ENCODE assay signal across 21 mouse cellular contexts in genomic region chr9:69224841-69225240, GRCm38 (mm10).
DNase-seq lines count a peak whose midpoint lies in the region; ATAC-seq lines count a peak whose summit lies in the region.
"Had no signal": no experiment of that assay in that cellular context is flagged by ENCODE, and none has a peak within 500 bp of the region (broad histone marks: within the 10 kb centered on the region; RNA-seq: fewer than 3 reads in every experiment).

No protein-coding gene starts in this region.

- no peaks in the 10 kb centered on the region for H3K36me3 ChIP-seq in limb, embryonic 11.5 days (ENCODE audit: control insufficient read depth, insufficient read depth, low read length)
- H3K36me3 ChIP-seq in midbrain, embryonic 15.5 days (replicated peaks): no peaks in the 10 kb centered on the region
- H3K36me3 ChIP-seq in midbrain, embryonic 14.5 days (ENCODE audit: control insufficient read depth, insufficient read depth, low read length): no peaks in the 10 kb centered on the region
- H3K36me3 ChIP-seq: embryonic facial prominence, embryonic 10.5 days; embryonic facial prominence, embryonic 12.5 days; forebrain, embryonic 15.5 days had no signal

- H3K4me2 ChIP-seq in limb, embryonic 11.5 days (ENCODE audit: low read depth, severe bottlenecking): no peak overlapping the region
- no peak overlapping the region for H3K4me2 ChIP-seq in midbrain, embryonic 15.5 days
- no peak overlapping the region for H3K4me2 ChIP-seq in midbrain, embryonic 14.5 days (ENCODE audit: low read length)
- H3K4me2 ChIP-seq: embryonic facial prominence, embryonic 12.5 days; forebrain, embryonic 13.5 days; forebrain, embryonic 15.5 days had no signal

- H3K27ac ChIP-seq in limb, embryonic 11.5 days (replicated peaks; ENCODE audit: low read depth, low read length): no peak overlapping the region
- no peak overlapping the region for H3K27ac ChIP-seq in midbrain, embryonic 15.5 days
- no peak overlapping the region for H3K27ac ChIP-seq in midbrain, embryonic 14.5 days (replicated peaks; ENCODE audit: low read depth, low read length)
- H3K27ac ChIP-seq: embryonic facial prominence, embryonic 10.5 days; embryonic facial prominence, embryonic 12.5 days; forebrain, embryonic 13.5 days; forebrain, embryonic 15.5 days had no signal

- ATAC-seq in limb, embryonic 11.5 days (ENCODE audit: insufficient number of reproducible peaks, low FRiP score, low TSS enrichment, low read depth): no peak
- no peak for ATAC-seq in midbrain, embryonic 15.5 days (replicated peaks)
- no peak for ATAC-seq in midbrain, embryonic 14.5 days (ENCODE audit: low FRiP score, low TSS enrichment)
- ATAC-seq: forebrain, embryonic 13.5 days; forebrain, embryonic 15.5 days; forebrain, postnatal 0 days had no signal

- no peak overlapping the region for H3K9ac ChIP-seq in limb, embryonic 11.5 days (ENCODE audit: low read length)
- no peak overlapping the region for H3K9ac ChIP-seq in midbrain, embryonic 15.5 days
- no peak overlapping the region for H3K9ac ChIP-seq in midbrain, embryonic 14.5 days (replicated peaks; ENCODE audit: low read length)
- H3K9ac ChIP-seq: embryonic facial prominence, embryonic 12.5 days; forebrain, embryonic 13.5 days; forebrain, embryonic 15.5 days; forebrain, postnatal 0 days had no signal

- H3K4me3 ChIP-seq in limb, embryonic 11.5 days (ENCODE audit: low read depth, low read length): no peak overlapping the region
- no peak overlapping the region for H3K4me3 ChIP-seq in midbrain, embryonic 15.5 days
- no peak overlapping the region for H3K4me3 ChIP-seq in midbrain, embryonic 14.5 days (replicated peaks; ENCODE audit: low read depth, low read length)
- H3K4me3 ChIP-seq: embryonic facial prominence, embryonic 10.5 days; embryonic facial prominence, embryonic 12.5 days; forebrain, embryonic 13.5 days; forebrain, embryonic 15.5 days had no signal

- no peaks in the 10 kb centered on the region for H3K9me3 ChIP-seq in limb, embryonic 11.5 days (ENCODE audit: control insufficient read depth, low read length)
- H3K9me3 ChIP-seq in midbrain, embryonic 15.5 days: no peaks in the 10 kb centered on the region
- H3K9me3 ChIP-seq in midbrain, embryonic 14.5 days (ENCODE audit: control insufficient read depth, low read length): no peaks in the 10 kb centered on the region
- H3K9me3 ChIP-seq: embryonic facial prominence, embryonic 10.5 days; embryonic facial prominence, embryonic 12.5 days; forebrain, embryonic 13.5 days; forebrain, embryonic 15.5 days had no signal

- peaks cover 24% of the 10 kb centered on the region for H3K4me1 ChIP-seq in limb, embryonic 11.5 days (ENCODE audit: control insufficient read depth, insufficient read depth, low read length)
- no peaks in the 10 kb centered on the region for H3K4me1 ChIP-seq in midbrain, embryonic 15.5 days
- H3K4me1 ChIP-seq in midbrain, embryonic 14.5 days (ENCODE audit: control insufficient read depth, insufficient read depth, low read length): no peaks in the 10 kb centered on the region
- H3K4me1 ChIP-seq: forebrain, embryonic 15.5 days had no signal

- DNase-seq in embryo, embryonic 11.5 days (ENCODE audit: low read depth, low spot score): peak; percentile 19
- no peak for DNase-seq in embryo, embryonic 11 days
- peak; percentile 72 for DNase-seq in hindlimb bud, embryonic 11.5 days (ENCODE audit: extremely low spot score, low read depth, low spot score)
- DNase-seq in limb, embryonic 11.5 days (ENCODE audit: low spot score): peak; percentile 53
- peak; percentile 43 for DNase-seq in mesoderm, embryonic 11.5 days (ENCODE audit: low read depth, low spot score)
- no peak for DNase-seq in midbrain, embryonic 14.5 days
- DNase-seq in cerebellum, postnatal 10 days: no peak
- DNase-seq: adrenal gland, adult 2 months; adrenal gland, postnatal 10 days; adrenal gland, postnatal 25 days; cerebellum, adult 11 months; cerebellum, adult 18-20 months; cerebellum, adult 8-10 months; cerebellum, adult 9-11 months; cerebellum, postnatal 25 days; forebrain, postnatal 0 days had no signal

- H3K27me3 ChIP-seq in limb, embryonic 11.5 days (ENCODE audit: control insufficient read depth, insufficient read depth, low read length): no peaks in the 10 kb centered on the region
- H3K27me3 ChIP-seq in midbrain, embryonic 15.5 days (replicated peaks): no peaks in the 10 kb centered on the region
- no peaks in the 10 kb centered on the region for H3K27me3 ChIP-seq in midbrain, embryonic 14.5 days (ENCODE audit: control insufficient read depth, insufficient read depth, low read length)
- H3K27me3 ChIP-seq: embryonic facial prominence, embryonic 12.5 days; forebrain, embryonic 13.5 days; forebrain, embryonic 15.5 days had no signal

- WGBS in limb, embryonic 11.5 days: 8% methylated on average over 3 of the region's 3 CpGs
- 71% methylated on average over 3 of the region's 3 CpGs for WGBS in midbrain, embryonic 15.5 days
- 75% methylated on average over 3 of the region's 3 CpGs for WGBS in midbrain, embryonic 14.5 days

Comparison
In these comparisons a context has a peak if more than half of its experiments do, and no peak if none do; other contexts are left out.
1. DNase-seq: peak in embryo, embryonic 11.5 days (single experiment), hindlimb bud, embryonic 11.5 days (single experiment), limb, embryonic 11.5 days (single experiment) and mesoderm, embryonic 11.5 days (single experiment); none in embryo, embryonic 11 days (single experiment), midbrain, embryonic 14.5 days (single experiment) and cerebellum, postnatal 10 days (0 of 2).